Mouse (Mus musculus) ovary, adult 18-20 months (tissue): ENCODE measurements around the gene Ell.

Source experiments
- DNase-seq: peaks from one replicate; pipeline ENCODE4 v3.0.0; 2022; ENCODE audit warnings: low spot score, mixed read lengths

Gene Ell

DNA sequence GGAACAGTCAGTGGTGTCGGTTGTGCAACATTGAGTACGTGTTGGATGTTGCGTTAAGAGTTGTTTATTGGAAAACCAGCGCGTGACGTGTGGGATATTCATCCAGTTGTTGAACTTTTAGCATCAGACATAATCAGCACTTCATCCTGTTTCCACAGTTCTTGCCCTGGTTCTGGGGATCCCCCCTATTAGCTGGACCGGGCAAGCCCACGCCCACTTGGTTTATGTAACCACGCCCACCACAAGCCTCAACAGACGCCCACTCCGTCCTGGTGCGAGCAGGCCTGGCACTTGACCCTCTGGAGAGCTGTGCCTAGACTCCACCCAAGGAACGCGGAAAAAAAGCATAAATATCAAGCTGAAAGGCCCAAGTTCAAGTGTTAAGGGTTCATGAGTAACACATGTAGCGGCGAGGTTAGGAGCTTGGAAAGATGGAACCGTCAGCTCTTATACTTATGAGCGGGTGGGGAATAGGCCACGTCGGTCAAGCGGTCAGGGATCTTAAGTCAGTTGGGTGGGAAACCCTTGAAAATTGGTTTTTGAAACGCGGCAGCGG is 1.2 kb upstream of the Ell start:
- peak; percentile 71 for DNase-seq

DNA sequence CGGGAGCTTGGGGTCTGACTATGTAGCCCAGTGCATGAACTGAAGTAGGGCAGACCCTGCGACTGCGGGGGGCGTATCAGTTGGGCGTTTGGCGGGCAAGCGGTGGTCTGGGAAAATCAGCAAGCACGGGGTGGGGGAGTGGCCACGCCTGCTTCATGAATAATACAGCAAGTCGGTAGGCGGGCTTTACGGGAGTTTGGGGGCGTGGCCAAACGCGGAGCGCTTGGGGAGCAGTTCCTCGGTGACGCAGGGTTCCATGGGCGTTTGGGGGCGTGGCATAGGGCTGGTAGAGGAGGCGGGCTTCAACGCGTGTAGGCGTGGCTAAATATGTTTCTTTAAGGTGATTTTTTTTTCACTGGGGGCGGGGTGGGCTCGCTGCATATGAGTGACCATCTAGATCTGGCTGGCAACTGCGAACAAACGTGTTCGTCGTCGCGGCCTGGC is 602 bp upstream of the Ell start:
- DNase-seq = peak; percentile 98

DNA sequence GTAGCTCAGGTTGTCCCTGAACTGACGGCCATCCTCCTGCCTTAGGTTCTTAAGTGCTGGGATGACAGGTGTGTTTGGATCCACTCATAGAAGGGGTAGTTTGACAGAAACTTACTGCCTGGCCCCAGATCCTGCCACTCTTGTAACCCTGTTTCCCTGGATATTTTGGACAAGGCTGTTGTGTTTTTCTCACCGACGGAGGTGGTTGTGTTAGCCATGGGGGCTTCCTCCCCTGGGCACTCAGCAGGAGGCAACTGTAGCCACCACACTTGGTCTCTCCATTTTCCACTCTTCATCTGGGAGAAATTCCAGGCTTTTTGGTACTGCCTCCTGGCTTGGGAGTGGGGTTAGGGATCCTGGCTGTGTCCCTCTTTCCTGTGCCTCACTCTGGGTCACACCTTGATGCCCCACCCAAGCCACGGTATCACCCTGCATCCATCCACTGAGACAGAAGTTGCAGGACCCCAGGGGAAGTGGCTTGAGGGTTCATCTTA is 803 bp downstream of the Ell start:
- DNase-seq = no peak

DNA sequence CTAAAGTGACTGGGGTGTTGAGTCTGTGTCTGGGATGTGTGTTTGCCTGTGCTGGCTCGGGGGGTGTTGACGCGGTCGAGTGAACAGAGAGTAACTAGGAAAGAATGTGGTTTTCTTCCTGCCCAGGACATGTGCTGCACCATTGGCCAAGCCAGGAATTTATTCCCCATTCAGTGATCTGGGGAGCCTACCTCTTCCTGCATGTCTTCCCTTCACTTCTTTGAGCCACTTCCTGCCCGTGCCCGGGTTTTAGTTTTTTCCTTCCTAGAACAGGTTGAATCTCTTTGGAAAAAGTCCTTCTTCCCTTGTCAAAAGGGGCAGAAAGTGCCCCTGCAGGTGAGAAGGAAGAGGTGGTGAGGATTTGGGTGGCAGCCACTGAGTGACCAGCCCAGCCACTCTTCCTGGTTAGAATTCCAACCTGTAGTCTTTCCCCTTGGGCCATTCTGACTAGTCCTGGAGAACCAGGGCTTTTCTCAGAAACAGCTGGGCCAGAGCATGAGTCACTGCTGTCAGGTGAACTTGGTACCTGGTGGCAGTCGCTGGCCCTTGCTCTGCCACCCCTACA is 1.3 kb downstream of the Ell start:
- DNase-seq = no peak

DNA sequence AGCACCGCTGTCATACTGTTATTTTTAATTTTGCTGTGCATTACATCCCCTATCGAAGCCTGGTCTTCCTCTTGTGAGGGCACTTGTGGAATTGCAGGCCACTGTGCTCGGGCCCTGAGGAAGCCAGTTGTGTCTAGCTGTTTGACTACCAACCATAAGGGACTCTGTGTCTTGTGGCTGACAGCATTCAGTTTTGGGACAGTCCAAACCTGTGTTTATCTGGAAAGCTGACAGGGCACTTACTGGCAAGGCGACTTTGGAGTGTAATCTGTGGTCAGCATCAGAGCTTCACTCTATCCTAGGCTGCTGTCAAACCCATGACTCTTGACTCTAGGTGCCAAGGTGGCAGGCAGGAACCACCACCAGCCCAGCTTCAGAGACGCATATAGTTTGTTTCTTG is 1.8 kb downstream of the Ell start:
- DNase-seq = no peak

DNA sequence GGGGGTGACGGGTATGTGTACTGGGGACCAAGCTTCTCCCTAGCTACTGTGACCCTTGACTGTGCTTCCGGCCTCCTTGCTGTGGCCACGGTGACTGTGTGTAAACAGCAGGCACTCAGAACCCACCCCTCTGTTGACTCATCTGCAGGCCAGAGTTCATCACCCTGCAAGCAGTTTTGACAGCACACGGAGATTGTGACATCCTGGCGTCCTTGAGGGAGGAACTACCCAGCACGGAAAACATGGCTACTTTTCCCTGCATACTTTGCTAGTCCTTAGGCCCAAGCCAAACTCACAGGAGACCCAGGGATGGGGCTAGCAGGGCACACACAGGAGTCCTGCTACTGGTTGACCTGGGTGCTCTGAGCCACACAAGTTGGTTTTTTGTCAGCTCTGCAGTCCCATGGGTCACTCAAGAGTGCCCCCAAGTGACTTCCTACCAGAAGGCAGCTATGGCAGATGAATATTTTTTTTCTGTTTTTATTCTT is 5.0 kb downstream of the Ell start:
- DNase-seq = peak; percentile 63

DNA sequence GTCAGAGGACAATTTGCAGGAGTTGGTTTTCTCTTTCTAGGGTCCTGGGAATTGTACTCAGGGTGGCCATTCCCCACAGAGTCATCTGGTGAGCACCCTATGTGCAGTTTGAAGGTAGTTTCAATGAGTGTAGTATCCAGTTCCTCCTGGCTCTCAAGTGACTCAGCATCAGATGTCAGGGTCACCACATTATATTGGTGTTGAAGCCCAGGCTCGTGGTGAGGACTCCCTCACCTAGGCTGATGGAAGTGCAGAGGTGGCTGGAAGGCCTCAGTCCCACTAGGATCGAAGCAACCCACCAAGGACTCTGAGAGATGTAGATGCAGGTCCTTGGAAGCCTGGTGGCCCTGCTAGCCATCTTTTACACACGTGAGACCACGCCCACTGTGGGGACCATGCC is 7.2 kb downstream of the Ell start:
- no peak for DNase-seq

DNA sequence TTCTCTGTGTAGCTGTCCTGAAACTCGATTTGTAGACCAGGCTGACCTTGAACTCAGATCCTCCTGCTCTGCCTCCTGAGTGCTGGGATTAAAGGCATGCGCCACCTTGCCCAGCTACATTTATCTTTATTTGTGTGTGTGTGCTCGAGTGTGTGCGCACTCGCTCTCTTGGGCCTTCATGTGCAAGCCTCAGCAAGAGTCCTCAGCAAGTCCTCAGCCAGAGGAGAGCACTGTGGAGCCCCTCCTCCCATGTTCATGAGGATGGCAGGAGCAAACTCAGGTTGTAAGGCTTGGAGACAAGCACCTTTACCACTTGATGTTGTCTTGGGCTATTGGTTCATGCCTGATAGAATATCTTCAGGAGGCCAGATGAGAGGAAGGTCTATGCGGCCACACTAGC is 8.5 kb downstream of the Ell start:
- no peak for DNase-seq

DNA sequence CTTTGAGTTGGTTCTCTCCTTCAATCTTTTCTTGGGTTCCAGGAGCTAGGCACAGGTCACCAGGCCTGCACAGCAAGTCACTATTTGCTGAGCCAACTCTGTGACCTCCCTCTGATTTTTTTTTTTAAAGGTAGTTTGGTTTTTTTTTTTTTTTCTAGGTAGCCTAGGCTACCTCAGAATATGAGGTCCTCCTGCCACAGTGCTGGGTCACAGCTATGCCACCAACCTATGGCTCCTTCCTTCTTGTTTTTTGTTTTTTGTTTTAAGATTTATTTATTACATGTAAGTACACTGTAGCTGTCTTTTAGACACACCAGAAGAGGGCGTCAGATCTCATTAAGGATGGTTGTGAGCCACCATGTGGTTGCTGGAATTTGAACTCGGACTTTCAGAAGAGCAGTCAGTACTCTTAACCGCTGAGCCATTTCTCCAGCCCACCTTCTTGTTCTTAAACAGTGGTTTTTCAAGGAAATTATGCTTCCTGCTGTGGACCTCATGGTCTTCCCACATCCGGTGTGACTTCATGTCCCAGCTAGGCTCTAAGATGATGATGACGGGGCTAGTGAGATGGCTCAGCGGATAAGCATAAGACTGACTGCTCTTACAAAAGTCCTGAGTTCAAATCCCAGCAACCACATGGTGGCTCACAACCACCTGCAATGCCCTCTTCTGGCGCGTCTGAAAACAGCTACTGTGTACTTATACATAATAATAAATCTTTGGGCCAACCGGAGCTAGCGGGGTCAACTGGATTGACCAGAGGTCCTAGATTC is 10.3 kb downstream of the Ell start:
- DNase-seq = no peak

DNA sequence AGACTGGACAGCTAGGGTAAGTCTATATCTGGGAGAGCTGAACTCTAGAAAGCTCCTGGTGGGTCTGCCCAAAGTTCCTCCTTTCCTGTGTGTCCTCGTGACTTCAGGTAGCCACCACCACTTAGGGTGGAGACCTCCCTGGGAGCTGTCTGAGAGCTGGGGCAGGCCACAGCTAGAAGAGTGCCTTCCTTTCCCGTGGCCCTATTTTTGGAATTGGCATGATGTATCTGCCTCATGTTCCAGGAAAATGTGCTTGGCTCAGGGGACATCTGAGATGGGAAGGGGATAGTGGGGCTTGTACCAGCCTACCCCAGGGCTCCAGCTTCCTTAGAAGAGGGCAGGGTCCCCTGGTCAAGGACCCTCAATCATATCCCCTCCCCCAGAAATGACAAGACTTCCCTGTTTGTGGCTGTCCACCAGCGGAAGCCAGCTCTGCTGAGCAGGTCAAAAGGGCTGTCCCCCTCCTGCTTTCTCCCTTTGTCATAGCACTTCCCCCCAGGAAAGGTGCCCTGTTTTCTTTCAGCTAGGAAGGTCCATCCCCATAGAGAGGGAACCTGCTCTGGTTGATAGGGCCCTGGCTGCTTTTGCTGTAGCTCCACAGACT is 12.4 kb downstream of the Ell start:
- no peak for DNase-seq

DNA sequence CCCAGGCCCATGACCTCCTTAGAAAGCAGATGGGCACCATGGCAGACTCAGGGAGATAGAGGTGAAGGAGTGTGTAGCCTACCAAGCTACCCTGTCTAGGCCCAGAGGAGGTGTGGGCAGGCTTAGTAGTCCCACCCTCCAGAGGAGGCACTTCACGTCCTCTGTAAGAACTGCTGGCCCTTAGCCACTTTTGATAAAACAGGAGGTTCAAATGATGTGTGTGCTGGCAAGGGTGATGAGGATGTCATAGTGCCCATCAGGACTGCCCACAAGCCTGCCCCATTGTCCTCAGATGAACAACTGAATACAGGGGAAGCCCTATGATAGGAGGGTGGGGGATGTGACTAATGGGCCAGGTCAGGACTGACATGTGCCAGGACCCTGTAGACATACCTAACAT is 13.6 kb downstream of the Ell start:
- DNase-seq = no peak

DNA sequence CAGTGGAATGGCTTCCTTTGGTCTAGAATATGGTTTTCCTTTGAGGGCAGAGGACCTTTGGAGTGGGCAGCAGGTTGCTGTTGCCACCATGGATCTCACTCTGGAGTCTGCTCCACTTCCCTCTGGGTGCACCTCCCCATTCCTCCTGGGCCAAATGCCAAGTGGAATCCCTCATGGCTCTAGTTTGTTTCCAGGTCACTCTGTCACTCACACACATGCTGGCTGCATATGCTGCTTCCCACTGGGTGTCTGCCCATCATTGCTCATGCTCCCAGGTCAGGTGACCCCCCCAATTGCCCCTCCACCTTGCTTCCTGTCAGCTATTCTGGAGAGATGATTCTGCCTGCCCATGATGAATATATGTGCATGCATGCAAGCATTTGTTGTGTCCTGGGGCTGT is 14.5 kb downstream of the Ell start:
- no peak for DNase-seq

DNA sequence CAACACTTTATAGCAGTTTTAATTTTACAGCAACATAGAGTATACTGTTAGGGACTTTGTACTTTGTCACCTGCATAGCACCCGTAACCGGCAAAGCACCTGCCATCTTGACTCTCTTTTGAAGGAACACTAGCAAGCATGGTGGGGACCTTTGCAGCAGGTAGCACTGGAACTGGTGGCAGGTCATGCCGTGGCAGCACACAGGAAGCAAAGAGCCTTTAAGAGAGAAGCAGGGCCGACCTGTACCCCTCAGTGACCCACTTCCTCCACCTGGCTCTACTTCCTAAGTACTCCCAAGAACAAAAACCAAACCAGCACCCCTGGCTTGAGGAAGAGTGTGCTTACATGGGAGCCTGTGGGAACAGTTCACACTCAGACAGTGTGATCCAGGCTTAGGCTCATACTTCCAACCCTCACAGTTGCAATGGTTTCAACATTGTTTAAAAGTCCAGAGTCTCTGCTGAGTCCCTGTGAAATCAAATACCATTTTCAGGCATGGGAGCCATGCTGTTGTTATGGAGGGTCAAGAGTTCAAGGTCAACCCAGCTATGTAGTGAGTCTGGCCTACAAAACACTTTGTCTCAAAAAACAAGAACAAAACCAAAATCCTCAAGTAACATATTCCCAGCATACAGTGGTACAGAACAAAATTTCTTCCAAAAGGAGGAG is 16.0 kb downstream of the Ell start:
- no peak for DNase-seq

DNA sequence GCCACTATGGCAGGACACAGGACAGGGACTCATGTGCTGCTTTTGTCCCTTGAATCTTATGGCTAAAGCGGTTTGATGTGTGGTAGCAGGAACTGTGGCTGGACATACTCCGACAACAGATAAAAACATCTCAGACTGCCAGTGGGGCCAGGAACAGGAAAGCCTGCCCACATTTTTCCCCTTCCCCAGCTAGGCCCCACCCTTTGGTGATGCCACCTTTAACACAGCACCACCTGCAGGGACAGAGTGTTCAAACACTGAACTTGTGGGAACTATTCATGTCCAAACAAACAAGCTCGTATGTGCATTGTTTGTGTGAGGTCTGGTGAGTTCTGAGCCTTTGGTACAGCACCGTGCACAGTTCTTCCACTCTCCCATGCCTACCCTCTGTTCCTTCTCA is 19.1 kb downstream of the Ell start:
- no peak for DNase-seq

DNA sequence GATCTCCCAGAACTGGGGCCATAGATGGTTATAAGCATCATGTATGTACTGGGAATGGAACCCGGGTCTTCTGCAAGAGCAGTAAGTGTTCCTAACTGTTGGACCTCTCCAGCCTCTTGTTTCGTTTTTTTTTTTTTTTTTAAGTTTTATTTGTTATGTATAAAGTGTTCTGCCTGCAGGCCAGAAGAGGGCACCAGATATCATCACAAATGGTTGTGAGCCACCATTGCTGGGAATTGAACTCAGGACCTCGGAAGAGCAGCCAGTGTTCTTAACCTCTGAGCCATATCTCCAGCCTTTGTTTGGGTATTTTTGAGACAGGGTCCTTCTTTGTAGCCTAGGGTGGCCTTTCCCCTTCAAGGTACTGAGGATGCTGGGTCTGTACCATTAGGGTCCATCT is 19.7 kb downstream of the Ell start:
- DNase-seq = no peak

DNA sequence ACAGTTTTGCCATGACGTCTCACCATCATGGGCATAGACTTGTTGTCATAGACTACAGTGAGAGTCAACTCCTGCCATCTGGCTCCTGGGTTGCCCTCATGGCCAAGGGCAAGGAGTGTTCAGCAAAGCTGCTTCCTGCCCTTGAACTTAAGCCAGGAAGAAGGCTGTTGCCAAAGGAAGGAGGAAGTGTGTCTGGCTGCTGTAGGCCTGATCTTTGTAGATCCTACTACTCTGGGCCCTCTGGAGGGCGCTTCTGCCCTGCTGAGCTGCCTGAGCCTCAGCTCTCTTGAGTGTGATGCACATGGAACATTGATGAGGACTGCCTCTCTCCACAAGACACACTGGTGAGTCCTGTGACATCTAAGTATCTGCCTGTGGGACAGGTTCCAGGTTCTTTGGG is 20.8 kb downstream of the Ell start:
- peak; percentile 68 for DNase-seq

DNA sequence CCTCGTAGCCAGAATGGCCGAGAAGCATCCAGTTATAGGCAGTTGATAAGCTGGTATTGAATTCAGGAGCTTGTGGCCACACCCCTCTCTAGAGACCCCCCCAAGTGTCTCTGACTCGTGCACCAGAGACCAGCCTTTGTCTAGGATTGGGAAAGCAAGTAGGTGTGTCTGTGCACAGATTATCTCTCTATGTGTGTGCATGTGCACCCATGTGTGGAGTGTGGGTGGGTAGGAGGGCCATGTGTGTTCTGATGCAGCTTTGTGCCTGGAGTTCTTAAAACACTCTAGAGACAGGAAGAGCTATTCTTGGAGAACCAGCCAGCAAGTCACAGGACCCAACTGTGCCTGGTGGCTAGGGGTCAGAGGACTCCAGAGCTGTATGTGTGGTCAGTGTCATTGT is 21.3 kb downstream of the Ell start:
- no peak for DNase-seq

DNA sequence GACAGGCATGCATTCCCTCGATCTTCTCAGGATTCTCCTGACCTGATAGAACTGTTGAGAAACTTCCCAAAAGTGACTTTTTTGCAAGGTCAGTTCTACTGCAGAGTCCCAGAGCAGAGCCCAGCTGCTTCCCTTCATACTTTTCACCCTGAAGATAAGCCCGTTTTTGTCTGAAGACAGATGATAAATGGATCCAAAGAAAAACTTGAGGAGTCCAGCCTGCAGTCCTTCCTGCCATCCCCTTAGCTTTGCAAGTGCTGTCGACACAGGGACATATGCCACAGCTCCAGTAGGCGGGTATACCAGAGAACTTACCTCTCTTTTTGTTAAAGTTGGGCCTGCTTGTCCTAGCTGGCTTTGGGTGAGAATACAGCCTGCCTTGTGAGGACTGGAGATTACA is 22.1 kb downstream of the Ell start:
- DNase-seq = no peak

DNA sequence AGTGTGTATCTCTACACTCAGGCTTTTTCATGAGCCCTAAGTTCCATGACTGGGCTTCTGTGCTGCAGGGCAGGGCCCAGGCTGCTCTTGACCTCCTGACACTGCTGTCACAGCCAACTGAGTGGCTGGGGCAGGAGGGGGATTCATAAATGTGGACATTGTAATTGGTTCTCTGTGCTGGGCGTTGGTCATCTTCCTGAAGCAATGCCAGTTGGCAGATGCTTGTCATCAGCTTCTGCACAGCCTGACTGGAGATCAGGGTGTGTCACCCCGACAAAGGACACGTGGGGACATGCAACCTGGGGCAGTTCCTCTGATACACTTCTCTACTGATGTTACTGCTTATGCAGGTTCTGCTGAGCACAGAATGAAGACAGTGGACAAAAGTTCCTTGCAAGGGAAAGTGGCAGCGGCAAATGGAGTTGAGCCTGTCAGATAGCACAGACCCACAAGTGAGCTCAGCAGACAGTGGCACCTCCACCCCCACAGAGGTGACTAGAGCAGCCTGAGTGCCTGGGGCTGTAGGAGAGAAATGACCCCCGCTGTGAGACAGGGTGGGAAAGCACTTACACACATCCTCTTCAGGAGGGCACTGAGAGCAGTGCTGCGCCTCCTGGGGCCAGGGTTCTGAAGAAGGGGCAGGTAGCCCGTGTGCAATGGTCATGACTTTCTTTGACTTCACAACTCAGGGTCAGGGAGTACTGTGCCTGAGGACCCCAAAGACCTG is 22.7 kb downstream of the Ell start:
- DNase-seq = no peak

DNA sequence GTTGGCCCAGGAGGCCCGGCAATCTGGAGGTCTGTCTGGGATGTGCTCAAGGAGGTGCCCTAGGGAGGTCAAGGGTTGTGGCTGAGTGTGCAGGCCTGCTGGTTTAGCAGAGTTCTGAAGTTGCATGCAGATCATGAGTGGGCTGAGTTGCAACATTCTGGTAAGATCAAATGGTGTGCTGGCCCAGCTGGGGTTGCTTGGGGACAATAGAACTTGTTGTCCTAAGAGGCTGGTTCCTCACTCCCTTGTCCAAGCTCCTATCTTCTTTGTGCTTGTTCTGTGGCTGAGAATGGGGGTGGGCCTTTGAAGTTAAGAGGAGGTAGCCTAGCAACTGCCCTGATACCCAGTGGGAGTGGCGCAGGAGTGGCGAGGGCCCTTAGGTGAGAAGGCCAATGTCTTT is 23.5 kb downstream of the Ell start:
- no peak for DNase-seq

DNA sequence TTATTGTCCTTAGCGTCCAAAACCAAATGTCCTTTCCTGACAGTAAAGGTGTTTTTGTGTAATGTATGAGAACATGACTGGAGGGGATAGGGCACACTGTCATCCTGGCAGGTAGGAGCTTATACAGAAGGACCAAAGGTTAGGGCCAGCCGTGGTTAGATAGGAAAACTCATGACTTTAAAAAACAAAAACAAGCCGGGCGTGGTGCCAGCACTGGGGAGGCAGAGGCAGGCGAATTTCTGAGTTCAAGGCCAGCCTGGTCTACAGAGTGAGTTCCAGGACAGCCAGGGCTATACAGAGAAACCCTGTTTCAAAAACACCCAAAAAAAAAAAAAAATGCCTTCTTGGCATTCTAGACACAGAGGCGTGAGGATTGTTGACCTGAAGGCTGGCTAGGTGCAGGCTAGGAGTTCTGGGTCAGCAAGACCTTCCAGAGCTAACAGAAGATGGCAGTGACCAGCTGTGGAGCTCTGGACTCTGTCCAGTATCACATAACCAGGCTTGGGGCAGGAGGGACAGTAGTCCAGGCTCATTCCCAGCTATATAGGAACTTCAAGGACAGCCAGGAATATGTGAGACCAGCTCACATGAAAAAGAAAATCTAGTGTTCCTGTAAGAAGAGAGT is 24.6 kb downstream of the Ell start:
- DNase-seq = no peak
